Comparison of ENCODE assay signal across 8 mouse cellular contexts in genomic region chr19:10389391-10390098, GRCm38 (mm10). TPM values are rescaled to one million over a fixed set of nuclear protein-coding genes. Genes with fewer than 3 reads are reported as not detected.
DNase-seq lines count a peak whose midpoint lies in the region; ATAC-seq lines count a peak whose summit lies in the region.

No protein-coding gene starts in this region.

- peak overlapping the region; percentile 63 for H3K4me3 ChIP-seq in kidney, embryonic 14.5 days (ENCODE audit: low read length)
- H3K4me3 ChIP-seq in embryonic facial prominence, embryonic 15.5 days (replicated peaks) = peak overlapping the region; percentile 57
- H3K4me3 ChIP-seq in intestine, embryonic 15.5 days (replicated peaks) = peak overlapping the region; percentile 61
- H3K4me3 ChIP-seq in neural tube, embryonic 11.5 days (ENCODE audit: low read depth, low read length) = peak overlapping the region; percentile 69

- no peaks in the 10 kb centered on the region for H3K9me3 ChIP-seq in kidney, embryonic 14.5 days (ENCODE audit: control insufficient read depth, low read length)
- no peaks in the 10 kb centered on the region for H3K9me3 ChIP-seq in embryonic facial prominence, embryonic 15.5 days (replicated peaks)
- no peaks in the 10 kb centered on the region for H3K9me3 ChIP-seq in intestine, embryonic 15.5 days
- H3K9me3 ChIP-seq in neural tube, embryonic 11.5 days (ENCODE audit: control insufficient read depth, low read length) = no peaks in the 10 kb centered on the region

- no peaks in the 10 kb centered on the region for H3K36me3 ChIP-seq in kidney, embryonic 14.5 days (ENCODE audit: control insufficient read depth, insufficient read depth, low read length)
- no peaks in the 10 kb centered on the region for H3K36me3 ChIP-seq in embryonic facial prominence, embryonic 15.5 days
- no peaks in the 10 kb centered on the region for H3K36me3 ChIP-seq in intestine, embryonic 15.5 days
- no peaks in the 10 kb centered on the region for H3K36me3 ChIP-seq in neural tube, embryonic 11.5 days (ENCODE audit: control insufficient read depth, insufficient read depth, low read length)

- peaks cover 31% of the 10 kb centered on the region for H3K27me3 ChIP-seq in kidney, embryonic 14.5 days (ENCODE audit: control insufficient read depth, insufficient read depth, low read length)
- H3K27me3 ChIP-seq in embryonic facial prominence, embryonic 15.5 days = peaks cover 44% of the 10 kb centered on the region
- H3K27me3 ChIP-seq in intestine, embryonic 15.5 days (replicated peaks) = peaks cover 18% of the 10 kb centered on the region
- H3K27me3 ChIP-seq in neural tube, embryonic 11.5 days (ENCODE audit: control insufficient read depth, insufficient read depth, low read length) = peaks cover 19% of the 10 kb centered on the region

- peak overlapping the region; percentile 72 for H3K9ac ChIP-seq in kidney, embryonic 14.5 days (ENCODE audit: low read depth, low read length)
- peak overlapping the region; percentile 21; the same call in 1 of the 2 replicates for H3K9ac ChIP-seq in embryonic facial prominence, embryonic 15.5 days
- peak overlapping the region; percentile 62 for H3K9ac ChIP-seq in intestine, embryonic 15.5 days
- peak overlapping the region; percentile 74 for H3K9ac ChIP-seq in neural tube, embryonic 11.5 days (ENCODE audit: low read length)

- H3K4me1 ChIP-seq in kidney, embryonic 14.5 days (ENCODE audit: control insufficient read depth, insufficient read depth, low read length) = peaks cover 8% of the 10 kb centered on the region; the same call in 1 of the 2 replicates
- H3K4me1 ChIP-seq in embryonic facial prominence, embryonic 15.5 days = peaks cover 13% of the 10 kb centered on the region
- H3K4me1 ChIP-seq in intestine, embryonic 15.5 days (replicated peaks) = peaks cover 12% of the 10 kb centered on the region; the same call in 1 of the 2 replicates
- peaks cover 6% of the 10 kb centered on the region for H3K4me1 ChIP-seq in neural tube, embryonic 11.5 days (ENCODE audit: control insufficient read depth, insufficient read depth, low read length)

- under 1% methylated on average over 41 of the region's 54 CpGs for WGBS in kidney, embryonic 14.5 days
- WGBS in embryonic facial prominence, embryonic 15.5 days = under 1% methylated on average over 46 of the region's 54 CpGs
- under 1% methylated on average over 54 of the region's 54 CpGs for WGBS in intestine, embryonic 15.5 days
- WGBS in neural tube, embryonic 11.5 days = 1% methylated on average over 54 of the region's 54 CpGs

- no peak for DNase-seq in kidney, adult 11 months
- peak; percentile 44 for DNase-seq in ZHBTc4 (ENCODE audit: low read depth, low spot score)
- peak; percentile 63 for DNase-seq in neural tube, embryonic 11.5 days (ENCODE audit: low spot score)
- DNase-seq in T-cell, adult 2 months (ENCODE audit: low spot score) = no peak
- no peak for DNase-seq in left cerebral cortex, adult 9 months (ENCODE audit: low spot score in 2 of 2)

- H3K27ac ChIP-seq in kidney, embryonic 14.5 days (ENCODE audit: low read depth, low read length) = no peak overlapping the region
- H3K27ac ChIP-seq in embryonic facial prominence, embryonic 15.5 days (replicated peaks) = no peak overlapping the region
- no peak overlapping the region for H3K27ac ChIP-seq in intestine, embryonic 15.5 days
- H3K27ac ChIP-seq in neural tube, embryonic 11.5 days (ENCODE audit: low read depth, low read length) = no peak overlapping the region

- peak overlapping the region; percentile 92 for H3K4me2 ChIP-seq in kidney, embryonic 14.5 days (replicated peaks; ENCODE audit: low read depth, low read length)
- peak overlapping the region; percentile 93 for H3K4me2 ChIP-seq in embryonic facial prominence, embryonic 15.5 days (replicated peaks)
- H3K4me2 ChIP-seq in intestine, embryonic 15.5 days (replicated peaks) = peak overlapping the region; percentile 94
- H3K4me2 ChIP-seq in neural tube, embryonic 11.5 days (ENCODE audit: low read depth) = peak overlapping the region; percentile 70

- ATAC-seq in kidney, embryonic 14.5 days (ENCODE audit: low FRiP score, low TSS enrichment) = peak; percentile 48
- peak; percentile 17 for ATAC-seq in embryonic facial prominence, embryonic 15.5 days (ENCODE audit: insufficient number of reproducible peaks, low FRiP score, low TSS enrichment, low read depth)
- ATAC-seq in intestine, embryonic 15.5 days = peak; percentile 72
- peak; percentile 54 for ATAC-seq in neural tube, embryonic 11.5 days (ENCODE audit: insufficient read depth, low FRiP score, low TSS enrichment)

RNA-seq across cellular contexts. Expression of gene Syt7, which starts 0.7 kb away (rescaled TPM):
- 2.1 and 2.3 TPM in 2 replicates for polyA plus RNA-seq in kidney, embryonic 14.5 days (2014; fragmentation: Nextera tagmentation; extraction: Ambion mirVana)
- 0.95 and 1.1 TPM in 2 replicates for polyA plus RNA-seq in embryonic facial prominence, embryonic 15.5 days (2015; fragmentation: Nextera tagmentation; extraction: Ambion mirVana)
- 1.7 and 3.1 TPM in 2 replicates for polyA plus RNA-seq in intestine, embryonic 15.5 days (2015; fragmentation: Nextera tagmentation; extraction: Ambion mirVana)
- 3.7 and 4.7 TPM in 2 replicates for polyA plus RNA-seq in neural tube, embryonic 11.5 days (2014; fragmentation: Nextera tagmentation; extraction: Ambion mirVana)

Comparison
In these comparisons a context has a peak if more than half of its experiments do, and no peak if none do; other contexts are left out.
1. ATAC-seq: peak in every context shown above with its lines; median percentile 72 in intestine, embryonic 15.5 days; 54 in neural tube, embryonic 11.5 days; 48 in kidney, embryonic 14.5 days; 17 in embryonic facial prominence, embryonic 15.5 days.
2. H3K9ac ChIP-seq: peak in every context shown above with its lines; median percentile 74 in neural tube, embryonic 11.5 days; 72 in kidney, embryonic 14.5 days; 62 in intestine, embryonic 15.5 days; 21 in embryonic facial prominence, embryonic 15.5 days.
3. DNase-seq: peak in ZHBTc4 (single experiment) and neural tube, embryonic 11.5 days (single experiment); none in kidney, adult 11 months (single experiment), T-cell, adult 2 months (single experiment) and left cerebral cortex, adult 9 months (0 of 2).
4. Peak in every context shown above with its lines, with median percentiles within 50 percentile points of each other: H3K4me2 ChIP-seq and H3K4me3 ChIP-seq.